Mouse (Mus musculus): ENCODE data around the gene Tcp11. TPM values are rescaled to one million over a fixed set of nuclear protein-coding genes. Genes with fewer than 3 reads are reported as not detected.

Tcp11 gene
- total RNA-seq (2014; rRNA removed; ENCODE audit: low replicate concordance) (0.15 TPM in 1 of 2 replicates, not detected in the other), polyA plus RNA-seq (2015; fragmentation: Nextera tagmentation; extraction: Ambion mirVana) (0.15 and 0.25 TPM in 2 replicates)

DNA sequence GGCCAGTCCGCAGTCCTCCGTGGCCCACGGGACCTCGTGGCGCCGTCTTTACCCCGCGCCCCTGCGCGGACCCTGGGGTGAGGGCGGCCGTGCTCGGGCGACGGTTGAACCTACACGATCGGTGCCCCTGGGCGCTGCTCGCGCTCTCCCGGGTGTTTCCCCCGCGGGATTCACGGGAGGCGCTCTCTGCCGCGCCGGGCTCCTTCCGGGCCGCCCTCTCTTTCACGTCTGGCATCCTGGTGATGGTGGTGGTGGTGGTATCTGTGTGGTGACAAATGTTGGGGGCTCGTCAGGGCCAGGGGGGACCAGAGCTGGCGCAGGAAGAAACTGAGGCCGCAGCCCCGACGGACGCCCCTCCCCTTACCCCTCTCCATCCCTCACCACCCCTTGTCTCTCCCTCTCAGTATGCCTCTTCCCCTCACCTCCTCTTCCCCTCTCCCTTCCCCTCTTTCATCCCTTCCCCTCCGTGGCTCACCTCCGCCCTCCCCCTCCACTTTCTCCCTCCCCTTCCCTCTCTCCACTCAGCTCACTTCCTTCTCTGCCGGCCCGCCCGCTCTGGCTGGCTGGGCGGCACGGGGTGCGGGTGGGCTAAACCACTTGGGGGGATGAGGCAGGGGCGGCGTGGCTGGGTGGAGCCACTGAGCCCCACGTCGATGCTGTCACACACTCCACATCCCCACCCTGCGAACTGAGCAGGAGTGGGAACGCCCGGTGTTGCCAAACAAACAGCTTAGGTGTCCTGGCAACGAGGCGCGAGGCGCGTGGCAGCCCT is at the start of gene Tcp11:
Gene Tcp11, minus strand, starts transcription at position 595 of the 772 bp plus-strand sequence.
- ATAC-seq (ENCODE audit: insufficient read depth, low read depth): peak; percentile 54
- Histone ChIP-seq H3K4me3 (ENCODE audit: low read depth, low read length) (peak within 1 kb of the TSS; percentile 59), H3K27ac (ENCODE audit: low read depth) (no peak within 1 kb of the TSS), H3K27me3 (ENCODE audit: control insufficient read depth, insufficient read depth, low read length) (peaks cover 6% of the 10 kb centered on the region; the same call in 1 of the 2 replicates), H3K4me1 (ENCODE audit: control insufficient read depth, insufficient read depth) (no peaks in the 10 kb centered on the region), H3K4me2 (ENCODE audit: low read depth, low read length) (peak within 1 kb of the TSS; percentile 98), H3K9me3 (replicated peaks; ENCODE audit: control insufficient read depth, low read length) (no peaks in the 10 kb centered on the region), H3K9ac (replicated peaks; ENCODE audit: low read depth, low read length) (peak within 1 kb of the TSS; percentile 42; the same call in 1 of the 2 replicates), H3K36me3 (replicated peaks; ENCODE audit: control insufficient read depth, insufficient read depth, low read length) (no peaks in the 10 kb centered on the region)
- DNase-seq (ENCODE audit: low spot score): peak; percentile 38
- WGBS: 2% methylated on average over 53 of the region's 57 CpGs
- no peak for TF ChIP-seq EP300 (IDR thresholded peaks at IDR 0.05; ENCODE audit: low read depth)
- TF ChIP-seq CTCF (IDR thresholded peaks at IDR 0.05; ENCODE audit: low read depth): no peak

DNA sequence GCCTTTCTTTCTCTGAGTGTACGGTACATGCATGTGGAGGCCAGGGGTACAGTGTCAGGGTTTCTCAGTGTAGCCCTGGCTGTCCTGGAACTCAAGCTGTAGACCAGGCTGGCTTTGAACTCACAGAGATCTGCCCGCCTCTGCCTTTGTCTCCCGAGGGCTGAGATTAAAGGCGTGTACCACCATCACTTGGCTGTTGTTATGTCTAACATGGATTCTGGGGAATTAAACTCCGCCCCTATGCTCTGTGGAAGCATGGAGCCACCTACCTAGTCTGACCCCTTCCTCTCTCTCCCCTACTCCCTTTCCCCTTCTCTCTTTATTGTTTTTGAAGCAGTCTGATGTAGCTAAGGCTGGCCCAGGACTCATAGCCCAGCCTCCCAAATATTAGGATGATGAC is 49.4 kb upstream of the Tcp11 start:
- 85% methylated on average over 5 of the region's 5 CpGs for WGBS
- Histone ChIP-seq H3K9ac (replicated peaks; ENCODE audit: low read depth, low read length) (no peak overlapping the region), H3K36me3 (replicated peaks; ENCODE audit: control insufficient read depth, insufficient read depth, low read length) (no peaks in the 10 kb centered on the region), H3K27ac (ENCODE audit: low read depth) (no peak overlapping the region), H3K4me1 (ENCODE audit: control insufficient read depth, insufficient read depth) (no peaks in the 10 kb centered on the region), H3K4me2 (ENCODE audit: low read depth, low read length) (no peak overlapping the region), H3K9me3 (replicated peaks; ENCODE audit: control insufficient read depth, low read length) (no peaks in the 10 kb centered on the region), H3K27me3 (ENCODE audit: control insufficient read depth, insufficient read depth, low read length) (0 out of 2 replicates have a peak, but pooled peaks cover 7% of the 10 kb centered on the region), H3K4me3 (ENCODE audit: low read depth, low read length) (no peak overlapping the region)
- TF ChIP-seq EP300 (IDR thresholded peaks at IDR 0.05; ENCODE audit: low read depth) (no peak), CTCF (IDR thresholded peaks at IDR 0.05; ENCODE audit: low read depth) (no peak)
- ATAC-seq (ENCODE audit: insufficient read depth, low read depth) (no peak), DNase-seq (ENCODE audit: low spot score) (no peak)

DNA sequence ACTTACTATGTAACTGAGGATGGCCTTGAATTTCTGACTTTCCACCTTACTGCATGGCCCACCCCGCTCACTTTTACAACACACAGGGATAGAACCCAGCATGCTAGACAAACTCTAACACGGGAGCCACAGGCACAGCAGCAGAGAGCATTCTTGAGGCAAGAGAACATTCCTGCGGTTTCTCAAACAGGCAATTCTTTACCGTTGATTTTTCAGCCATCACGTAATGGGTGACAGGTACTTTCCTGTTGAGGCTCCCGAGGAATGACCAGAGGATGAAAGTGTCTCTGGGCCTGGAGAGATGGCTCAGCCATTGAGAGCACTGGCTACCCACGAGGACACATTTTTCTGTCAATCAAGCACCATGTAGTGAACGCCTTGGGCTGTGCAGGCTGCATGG is 43.9 kb upstream of the Tcp11 start:
- H3K4me1 ChIP-seq (ENCODE audit: control insufficient read depth, insufficient read depth): no peaks in the 10 kb centered on the region
- no peaks in the 10 kb centered on the region; the same call in 1 of the 2 replicates for H3K27me3 ChIP-seq (ENCODE audit: control insufficient read depth, insufficient read depth, low read length)
- ATAC-seq (ENCODE audit: insufficient read depth, low read depth) (no peak), DNase-seq (ENCODE audit: low spot score) (no peak)
- H3K9me3 ChIP-seq (replicated peaks; ENCODE audit: control insufficient read depth, low read length): no peaks in the 10 kb centered on the region
- no peak overlapping the region for H3K4me3 ChIP-seq (ENCODE audit: low read depth, low read length)
- no peak overlapping the region for H3K27ac ChIP-seq (ENCODE audit: low read depth)
- no peak overlapping the region for H3K4me2 ChIP-seq (ENCODE audit: low read depth, low read length)
- 62% methylated on average over 8 of the region's 8 CpGs for WGBS
- no peak overlapping the region for H3K9ac ChIP-seq (replicated peaks; ENCODE audit: low read depth, low read length)
- H3K36me3 ChIP-seq (replicated peaks; ENCODE audit: control insufficient read depth, insufficient read depth, low read length): no peaks in the 10 kb centered on the region
- TF ChIP-seq CTCF (IDR thresholded peaks at IDR 0.05; ENCODE audit: low read depth) (no peak), EP300 (IDR thresholded peaks at IDR 0.05; ENCODE audit: low read depth) (no peak)

DNA sequence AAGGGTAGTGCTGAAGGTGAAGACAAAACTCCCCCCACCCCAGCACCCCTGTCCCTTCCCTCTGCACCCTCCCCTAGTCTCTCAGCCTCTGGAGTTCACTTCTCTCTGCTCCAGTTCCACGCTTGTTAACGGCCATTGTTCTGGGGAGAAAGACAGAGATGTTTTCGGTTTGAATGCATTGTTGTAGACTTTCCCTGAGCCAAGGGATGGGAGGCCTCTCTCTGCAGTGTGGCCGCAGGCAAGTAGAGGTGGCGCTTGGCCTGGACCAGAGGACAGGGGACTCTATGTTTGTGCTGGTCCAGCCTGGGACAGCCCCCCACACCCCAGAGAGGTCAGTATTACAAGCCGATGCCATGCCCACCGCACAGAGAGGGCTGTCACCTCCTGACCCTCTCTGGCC is 43.2 kb upstream of the Tcp11 start:
- no peak for ATAC-seq (ENCODE audit: insufficient read depth, low read depth)
- Histone ChIP-seq H3K27ac (ENCODE audit: low read depth) (no peak overlapping the region), H3K4me2 (ENCODE audit: low read depth, low read length) (no peak overlapping the region), H3K9me3 (replicated peaks; ENCODE audit: control insufficient read depth, low read length) (no peaks in the 10 kb centered on the region), H3K4me3 (ENCODE audit: low read depth, low read length) (no peak overlapping the region), H3K36me3 (replicated peaks; ENCODE audit: control insufficient read depth, insufficient read depth, low read length) (no peaks in the 10 kb centered on the region), H3K27me3 (ENCODE audit: control insufficient read depth, insufficient read depth, low read length) (no peaks in the 10 kb centered on the region; the same call in 1 of the 2 replicates), H3K4me1 (ENCODE audit: control insufficient read depth, insufficient read depth) (no peaks in the 10 kb centered on the region), H3K9ac (replicated peaks; ENCODE audit: low read depth, low read length) (no peak overlapping the region)
- WGBS: 62% methylated on average over 7 of the region's 7 CpGs
- TF ChIP-seq EP300 (IDR thresholded peaks at IDR 0.05; ENCODE audit: low read depth): no peak
- no peak for TF ChIP-seq CTCF (IDR thresholded peaks at IDR 0.05; ENCODE audit: low read depth)
- no peak for DNase-seq (ENCODE audit: low spot score)

DNA sequence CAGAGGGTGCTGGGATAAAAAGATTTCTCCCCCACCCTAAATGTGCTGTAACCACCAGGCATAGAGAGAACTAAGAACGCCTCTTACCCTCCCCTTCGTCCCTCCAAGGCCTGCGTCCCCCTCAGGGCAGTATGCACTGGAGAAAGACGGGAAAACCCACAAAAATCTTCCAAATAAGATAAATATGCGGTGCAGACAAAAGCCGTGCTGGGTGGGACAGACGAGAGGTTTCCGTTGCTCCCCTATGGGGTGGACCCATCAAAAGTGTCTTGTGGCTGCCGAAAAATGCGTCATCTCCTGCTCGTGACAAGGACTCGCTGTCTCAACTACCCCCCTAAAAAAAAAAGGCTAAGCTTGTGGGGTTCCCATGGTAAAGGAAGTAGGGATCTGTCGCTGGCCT is 42.5 kb upstream of the Tcp11 start:
- no peaks in the 10 kb centered on the region; the same call in 1 of the 2 replicates for H3K27me3 ChIP-seq (ENCODE audit: control insufficient read depth, insufficient read depth, low read length)
- no peak overlapping the region for H3K4me2 ChIP-seq (ENCODE audit: low read depth, low read length)
- no peaks in the 10 kb centered on the region for H3K4me1 ChIP-seq (ENCODE audit: control insufficient read depth, insufficient read depth)
- H3K36me3 ChIP-seq (replicated peaks; ENCODE audit: control insufficient read depth, insufficient read depth, low read length): no peaks in the 10 kb centered on the region
- no peak for TF ChIP-seq CTCF (IDR thresholded peaks at IDR 0.05; ENCODE audit: low read depth)
- no peak for TF ChIP-seq EP300 (IDR thresholded peaks at IDR 0.05; ENCODE audit: low read depth)
- H3K27ac ChIP-seq (ENCODE audit: low read depth): no peak overlapping the region
- no peaks in the 10 kb centered on the region for H3K9me3 ChIP-seq (replicated peaks; ENCODE audit: control insufficient read depth, low read length)
- no peak overlapping the region for H3K9ac ChIP-seq (replicated peaks; ENCODE audit: low read depth, low read length)
- no peak for DNase-seq (ENCODE audit: low spot score)
- H3K4me3 ChIP-seq (ENCODE audit: low read depth, low read length): no peak overlapping the region
- 71% methylated on average over 13 of the region's 13 CpGs for WGBS
- no peak for ATAC-seq (ENCODE audit: insufficient read depth, low read depth)

Measured in heart, postnatal 0 days (tissue).